Mouse (Mus musculus) stomach, embryonic 15.5 days (tissue): ENCODE data around the gene Svs5. TPM values are rescaled to one million over a fixed set of nuclear protein-coding genes. Genes with fewer than 3 reads are reported as not detected.
"Not testable (repeated sequence)": the region's sequence is repeated elsewhere in the genome, so short reads cannot be mapped to it uniquely, and the experiment has no call there.

Experiments used
- ATAC-seq: fragments of 200-750 bp; cut with Nextera tagmentation; 2 replicates; pipeline ENCODE4 v1.8.0; 2017; ENCODE audit warnings: low read depth, moderate number of reproducible peaks, moderate TSS enrichment; ENCODE audit not compliant: insufficient read depth, low FRiP score
- H3K27ac ChIP-seq: fragments of 300-500 bp; sonication (generic); 2 replicates; pipeline ENCODE4 v1.5.1; 2015; ENCODE audit warnings: mild to moderate bottlenecking, inconsistent platforms
- H3K27me3 ChIP-seq: fragments of 300-500 bp; sonication (generic); replicated peaks from 2 replicates; pipeline ENCODE4 v1.6.1; 2015; ENCODE audit warnings: inconsistent platforms
- H3K36me3 ChIP-seq: fragments of 300-500 bp; sonication (generic); 2 replicates; pipeline ENCODE4 v1.6.1; 2015; ENCODE audit warnings: inconsistent platforms
- H3K4me1 ChIP-seq: fragments of 300-500 bp; sonication (generic); 2 replicates; pipeline ENCODE4 v1.6.1; 2015; ENCODE audit warnings: inconsistent platforms
- H3K4me2 ChIP-seq: fragments of 300-500 bp; sonication (generic); 2 replicates; pipeline ENCODE4 v1.6.1; 2015; ENCODE audit warnings: mild to moderate bottlenecking, inconsistent platforms
- H3K4me3 ChIP-seq: fragments of 300-500 bp; sonication (generic); replicated peaks from 2 replicates; pipeline ENCODE4 v1.5.1; 2015; ENCODE audit warnings: inconsistent platforms
- H3K9ac ChIP-seq: fragments of 300-500 bp; sonication (generic); 2 replicates; pipeline ENCODE4 v1.6.1; 2015; ENCODE audit warnings: inconsistent platforms
- H3K9me3 ChIP-seq: fragments of 300-500 bp; sonication (generic); 2 replicates; pipeline ENCODE4 v1.6.1; 2016; ENCODE audit warnings: inconsistent platforms
- WGBS: fragments of 180-500 bp; shearing (Covaris S2); methylation state at CpG from one replicate; pipeline ENCODE4 v1.1.7; 2015; 5-methylcytosine and 5-hydroxymethylcytosine counted together
- polyA plus RNA-seq: library from polyadenylated mRNA; unstranded; fragments of >200 nt; fragmentation: Nextera tagmentation; extraction: Ambion mirVana; gene quantifications from 2 replicates; pipeline ENCODE4 v1.2.1, GENCODE M21; 2015

The Svs5 gene
- not detected in 2 replicates for polyA plus RNA-seq

GRCm38 (mm10) chr2:164332440-164332839 lies at the start of gene Svs5:
Svs5 (plus strand) TSS chr2:164332740.
- WGBS: 76% methylated on average over 3 of the region's 3 CpGs
- ATAC-seq: not testable (repeated sequence)

GRCm38 (mm10) chr2:164288968-164289367 lies 43.6 kb upstream of the Svs5 start, which contains the start of gene Svs3a:
Svs3a (plus strand) TSS chr2:164289268.
- H3K9ac ChIP-seq, H3K4me1 ChIP-seq, H3K27ac ChIP-seq, ATAC-seq, H3K4me2 ChIP-seq, H3K9me3 ChIP-seq, H3K36me3 ChIP-seq, H3K4me3 ChIP-seq, H3K27me3 ChIP-seq: not testable (repeated sequence)
- WGBS: 61% methylated on average over 1 of the region's 1 CpGs

More at GRCm38 (mm10) chr2:164332440-164332839, at the start of gene Svs5:
- H3K36me3 ChIP-seq, H3K27me3 ChIP-seq, H3K4me3 ChIP-seq, H3K9me3 ChIP-seq, H3K9ac ChIP-seq, H3K27ac ChIP-seq, H3K4me2 ChIP-seq, H3K4me1 ChIP-seq: not testable (repeated sequence)

- no peaks in the 10 kb centered on the region for H3K27me3 ChIP-seq
- 79% methylated on average over 5 of the region's 5 CpGs for WGBS
Observed at GRCm38 (mm10) chr2:164312599-164312998, 19.9 kb upstream of the Svs5 start.

GRCm38 (mm10) chr2:164315460-164315859 lies 17.1 kb upstream of the Svs5 start:
- H3K27ac ChIP-seq, H3K4me3 ChIP-seq, H3K9me3 ChIP-seq, H3K27me3 ChIP-seq, H3K36me3 ChIP-seq, H3K4me2 ChIP-seq, H3K4me1 ChIP-seq, H3K9ac ChIP-seq, ATAC-seq: not testable (repeated sequence)

More at GRCm38 (mm10) chr2:164312599-164312998, 19.9 kb upstream of the Svs5 start:
- Histone ChIP-seq H3K27ac (no peak overlapping the region), H3K4me2 (no peak overlapping the region), H3K4me1 (no peaks in the 10 kb centered on the region), H3K9me3 (no peaks in the 10 kb centered on the region), H3K36me3 (no peaks in the 10 kb centered on the region), H3K4me3 (no peak overlapping the region), H3K9ac (no peak overlapping the region)
- ATAC-seq: no peak

GRCm38 (mm10) chr2:164316451-164316850 lies 16.1 kb upstream of the Svs5 start, which contains the start of gene Svs6:
Svs6 (plus strand) TSS chr2:164316751.
- 85% methylated on average over 1 of the region's 1 CpGs for WGBS
- not testable (repeated sequence) for H3K4me3 ChIP-seq, H3K4me2 ChIP-seq, H3K27ac ChIP-seq, H3K27me3 ChIP-seq, ATAC-seq, H3K9me3 ChIP-seq, H3K9ac ChIP-seq, H3K4me1 ChIP-seq, H3K36me3 ChIP-seq

- WGBS: 70% methylated on average over 6 of the region's 6 CpGs
- no peak for ATAC-seq
- no peak overlapping the region for H3K9ac ChIP-seq
- H3K36me3 ChIP-seq: no peaks in the 10 kb centered on the region
- H3K4me3 ChIP-seq: no peak overlapping the region
- no peak overlapping the region for H3K27ac ChIP-seq
- H3K4me1 ChIP-seq: no peaks in the 10 kb centered on the region
- H3K27me3 ChIP-seq: no peaks in the 10 kb centered on the region
- no peak overlapping the region for H3K4me2 ChIP-seq
- no peaks in the 10 kb centered on the region for H3K9me3 ChIP-seq
Observed at GRCm38 (mm10) chr2:164320983-164321382, 11.6 kb upstream of the Svs5 start.

GRCm38 (mm10) chr2:164343732-164344131 lies 11.2 kb downstream of the Svs5 start:
- not testable (repeated sequence) for H3K4me2 ChIP-seq, H3K36me3 ChIP-seq, H3K27ac ChIP-seq, H3K4me3 ChIP-seq, H3K9ac ChIP-seq, H3K9me3 ChIP-seq, ATAC-seq, H3K27me3 ChIP-seq, H3K4me1 ChIP-seq
- WGBS: 67% methylated on average over 1 of the region's 1 CpGs

GRCm38 (mm10) chr2:164347697-164348096 lies 15.2 kb downstream of the Svs5 start:
- not testable (repeated sequence) for H3K36me3 ChIP-seq, H3K27ac ChIP-seq, H3K4me2 ChIP-seq, H3K27me3 ChIP-seq, H3K9me3 ChIP-seq, H3K9ac ChIP-seq, ATAC-seq, H3K4me1 ChIP-seq, H3K4me3 ChIP-seq

- ATAC-seq: no peak
- Histone ChIP-seq H3K9ac (no peak overlapping the region), H3K9me3 (no peaks in the 10 kb centered on the region), H3K27me3 (no peaks in the 10 kb centered on the region), H3K27ac (no peak overlapping the region), H3K4me2 (no peak overlapping the region), H3K4me1 (no peaks in the 10 kb centered on the region), H3K36me3 (no peaks in the 10 kb centered on the region), H3K4me3 (no peak overlapping the region)
- 85% methylated on average over 3 of the region's 3 CpGs for WGBS
Observed at GRCm38 (mm10) chr2:164348980-164349379, 16.4 kb downstream of the Svs5 start.

GRCm38 (mm10) chr2:164352697-164353096 lies 20.2 kb downstream of the Svs5 start:
- no peaks in the 10 kb centered on the region for H3K9me3 ChIP-seq
- H3K9ac ChIP-seq: no peak overlapping the region
- no peak overlapping the region for H3K27ac ChIP-seq
- no peaks in the 10 kb centered on the region for H3K27me3 ChIP-seq
- WGBS: 85% methylated on average over 3 of the region's 3 CpGs
- H3K4me3 ChIP-seq: no peak overlapping the region
- no peaks in the 10 kb centered on the region for H3K36me3 ChIP-seq
- no peak for ATAC-seq
- no peak overlapping the region for H3K4me2 ChIP-seq
- no peaks in the 10 kb centered on the region for H3K4me1 ChIP-seq

- Histone ChIP-seq H3K27me3 (no peaks in the 10 kb centered on the region), H3K4me1 (no peaks in the 10 kb centered on the region), H3K4me3 (no peak overlapping the region), H3K9me3 (no peaks in the 10 kb centered on the region), H3K27ac (no peak overlapping the region), H3K4me2 (no peak overlapping the region), H3K36me3 (no peaks in the 10 kb centered on the region), H3K9ac (no peak overlapping the region)
- ATAC-seq: no peak
- WGBS: 77% methylated on average over 11 of the region's 11 CpGs
Observed at GRCm38 (mm10) chr2:164353356-164353755, 20.8 kb downstream of the Svs5 start.

- no peaks in the 10 kb centered on the region for H3K27me3 ChIP-seq
- H3K27ac ChIP-seq: no peak overlapping the region
- H3K9ac ChIP-seq: no peak overlapping the region
- no peaks in the 10 kb centered on the region for H3K4me1 ChIP-seq
- no peaks in the 10 kb centered on the region for H3K9me3 ChIP-seq
- H3K36me3 ChIP-seq: no peaks in the 10 kb centered on the region
- no peak overlapping the region for H3K4me2 ChIP-seq
- H3K4me3 ChIP-seq: no peak overlapping the region
- 68% methylated on average over 11 of the region's 11 CpGs for WGBS
- ATAC-seq: no peak
Observed at GRCm38 (mm10) chr2:164356177-164356967, 23.8 kb downstream of the Svs5 start.
